Mouse (Mus musculus) forebrain, embryonic 11.5 days (tissue): ENCODE measurements at regions not wholly inside any gene's neighbourhood (a gene's known extent, or its start where the extent isn't known, plus 50 kb on each side); places are given as distances from the start of the nearest gene placed in this dataset. TPM values are rescaled to one million over a fixed set of nuclear protein-coding genes. Genes with fewer than 3 reads are reported as not detected.

Experiments
- ATAC-seq: fragments of 200-750 bp; cut with Nextera tagmentation; replicated peaks from 2 replicates; pipeline ENCODE4 v1.8.0; 2017; ENCODE audit warnings: moderate TSS enrichment; ENCODE audit not compliant: low FRiP score
- DNase-seq: peaks from one replicate; pipeline ENCODE4 v3.0.0-alpha.2; 2017; ENCODE audit warnings: low spot score
- H3K27ac ChIP-seq: fragments of 300-500 bp; sonication (generic); 2 replicates; pipeline ENCODE4 v1.5.1; 2014; ENCODE audit warnings: low read depth, low read length
- H3K27me3 ChIP-seq: fragments of 300-500 bp; sonication (generic); 2 replicates; pipeline ENCODE4 v1.6.1; 2014; ENCODE audit warnings: mild to moderate bottlenecking, low read length, mixed read lengths; ENCODE audit not compliant: control insufficient read depth, insufficient read depth
- H3K36me3 ChIP-seq: fragments of 300-500 bp; sonication (generic); 2 replicates; pipeline ENCODE4 v1.6.1; 2014; ENCODE audit warnings: mild to moderate bottlenecking, low read length, moderate library complexity, mixed read lengths; ENCODE audit not compliant: control insufficient read depth, insufficient read depth
- H3K4me1 ChIP-seq: fragments of 300-500 bp; sonication (generic); replicated peaks from 2 replicates; pipeline ENCODE4 v1.6.1; 2014; ENCODE audit warnings: low read length, mixed read lengths; ENCODE audit not compliant: control insufficient read depth, insufficient read depth
- H3K4me2 ChIP-seq: fragments of 300-500 bp; sonication (generic); 2 replicates; pipeline ENCODE4 v1.6.1; 2014; ENCODE audit warnings: low read depth, mild to moderate bottlenecking, low read length, moderate library complexity, mixed read lengths; ENCODE audit not compliant: severe bottlenecking
- H3K4me3 ChIP-seq: fragments of 300-500 bp; sonication (generic); 2 replicates; pipeline ENCODE4 v1.5.1; 2014; ENCODE audit warnings: low read depth, low read length
- H3K9ac ChIP-seq: fragments of 300-500 bp; sonication (generic); 2 replicates; pipeline ENCODE4 v1.6.1; 2014; ENCODE audit warnings: low read length
- H3K9me3 ChIP-seq: fragments of 300-500 bp; sonication (generic); 2 replicates; pipeline ENCODE4 v1.6.1; 2016; ENCODE audit warnings: low read length, mixed read lengths; ENCODE audit not compliant: control insufficient read depth
- WGBS: fragments of 180-500 bp; shearing (Covaris S2); extraction: QIAGEN DNeasy Blood & Tissue Kit; methylation state at CpG from one replicate; pipeline ENCODE4 v1.1.7; 2014; 5-methylcytosine and 5-hydroxymethylcytosine counted together
- microRNA-seq: library from miRNA; unstranded; fragments of <30 nt; microRNA quantifications from one replicate; pipeline ENCODE4, GENCODE M21; 2016; ENCODE audit not compliant: insufficient number of aligned reads

- no peak overlapping the region for H3K27ac ChIP-seq
- ATAC-seq (no peak), DNase-seq (no peak)
- 97% methylated on average over 4 of the region's 4 CpGs for WGBS
- no peak overlapping the region for H3K4me3 ChIP-seq
- no peaks in the 10 kb centered on the region for H3K27me3 ChIP-seq
- no peak overlapping the region for H3K9ac ChIP-seq
- H3K4me2 ChIP-seq, result no peak overlapping the region
- no peaks in the 10 kb centered on the region for H3K36me3 ChIP-seq
- H3K4me1 ChIP-seq, result no peaks in the 10 kb centered on the region
- H3K9me3 ChIP-seq, result no peaks in the 10 kb centered on the region
Measured at GRCm38 (mm10) chr13:10454667-10455066, 94.0 kb upstream of the Chrm3 start.

GRCm38 (mm10) chr13:10451057-10451456 is 90.4 kb upstream of the Chrm3 start:
- WGBS, result 54% methylated on average over 3 of the region's 3 CpGs
- no peak for DNase-seq

GRCm38 (mm10) chr13:10449502-10449901 is 88.9 kb upstream of the Chrm3 start:
- ATAC-seq (no peak), DNase-seq (no peak)
- no peaks in the 10 kb centered on the region for H3K9me3 ChIP-seq
- H3K36me3 ChIP-seq, result no peaks in the 10 kb centered on the region
- no peak overlapping the region for H3K27ac ChIP-seq
- H3K4me3 ChIP-seq, result no peak overlapping the region
- no peaks in the 10 kb centered on the region for H3K4me1 ChIP-seq
- no peaks in the 10 kb centered on the region for H3K27me3 ChIP-seq
- no peak overlapping the region for H3K9ac ChIP-seq
- H3K4me2 ChIP-seq, result no peak overlapping the region
- 87% methylated on average over 6 of the region's 6 CpGs for WGBS

More at GRCm38 (mm10) chr13:10451057-10451456, 90.4 kb upstream of the Chrm3 start:
- H3K4me2 ChIP-seq, result no peak overlapping the region
- H3K4me3 ChIP-seq, result no peak overlapping the region
- no peak overlapping the region for H3K9ac ChIP-seq
- no peaks in the 10 kb centered on the region for H3K36me3 ChIP-seq
- H3K4me1 ChIP-seq, result no peaks in the 10 kb centered on the region
- no peaks in the 10 kb centered on the region for H3K9me3 ChIP-seq
- no peaks in the 10 kb centered on the region for H3K27me3 ChIP-seq
- no peak overlapping the region for H3K27ac ChIP-seq
- ATAC-seq, result no peak

- H3K4me2 ChIP-seq, result no peak overlapping the region
- H3K9ac ChIP-seq, result no peak overlapping the region
- no peaks in the 10 kb centered on the region for H3K4me1 ChIP-seq
- no peaks in the 10 kb centered on the region for H3K9me3 ChIP-seq
- H3K4me3 ChIP-seq, result no peak overlapping the region
- no peaks in the 10 kb centered on the region for H3K36me3 ChIP-seq
- WGBS, result 87% methylated on average over 1 of the region's 1 CpGs
- no peak for ATAC-seq
- no peak for DNase-seq
- no peaks in the 10 kb centered on the region for H3K27me3 ChIP-seq
- H3K27ac ChIP-seq, result no peak overlapping the region
Measured at GRCm38 (mm10) chr13:10447806-10448205, 87.2 kb upstream of the Chrm3 start.

GRCm38 (mm10) chr13:10445679-10446078 is 85.0 kb upstream of the Chrm3 start:
- H3K9me3 ChIP-seq, result no peaks in the 10 kb centered on the region
- no peak for ATAC-seq
- H3K4me2 ChIP-seq, result no peak overlapping the region
- H3K9ac ChIP-seq, result no peak overlapping the region
- H3K27ac ChIP-seq, result no peak overlapping the region
- H3K27me3 ChIP-seq, result no peaks in the 10 kb centered on the region
- no peak overlapping the region for H3K4me3 ChIP-seq
- DNase-seq, result no peak
- H3K36me3 ChIP-seq, result no peaks in the 10 kb centered on the region
- WGBS, result 71% methylated on average over 3 of the region's 3 CpGs
- H3K4me1 ChIP-seq, result no peaks in the 10 kb centered on the region

Small RNA genes in the stretch of these regions (microRNA-seq; reads per million reads assigned to microRNA genes)
- not detected for gene Gm23415
